Mouse (Mus musculus) CH12.LX (cell line): ENCODE measurements at regions not wholly inside any gene's neighbourhood (a gene's known extent, or its start where the extent isn't known, plus 50 kb on each side); places are given as distances from the start of the nearest gene placed in this dataset.

Source experiments
- DNase-seq: peaks from one replicate; pipeline ENCODE4 v3.0.0-alpha.2; 2013; ENCODE audit errors: extremely low read depth
- H3K27ac ChIP-seq: 2 replicates; pipeline ENCODE4 v1.5.1; 2012; ENCODE audit warnings: low read depth, mild to moderate bottlenecking, control low read depth, moderate library complexity; ENCODE audit not compliant: insufficient read depth
- H3K27me3 ChIP-seq: replicated peaks from 2 replicates; pipeline ENCODE3; 2012; ENCODE audit warnings: inconsistent platforms
- H3K36me3 ChIP-seq, 2 experiments: replicated peaks in 1 of 2; 2 replicates each; pipeline versions ENCODE3 to v1.6.1; 2012; ENCODE audit warnings: inconsistent platforms in 1 of 2, low read length in 1 of 2, mild to moderate bottlenecking in 1 of 2, mixed read lengths in 1 of 2, moderate library complexity in 1 of 2; ENCODE audit not compliant: control insufficient read depth in 1 of 2, insufficient read depth in 1 of 2
- H3K4me1 ChIP-seq, 2 experiments: 2 replicates each; pipeline ENCODE4 v1.6.1; 2012; ENCODE audit warnings: inconsistent platforms in 1 of 2, moderate library complexity in 1 of 2; ENCODE audit not compliant: insufficient read depth in 2 of 2, control insufficient read depth in 1 of 2
- H3K4me2 ChIP-seq: 2 replicates; pipeline ENCODE4 v1.6.1; 2012; ENCODE audit warnings: low read depth, mild to moderate bottlenecking, control low read depth; ENCODE audit not compliant: poor library complexity, insufficient read depth, severe bottlenecking
- H3K4me3 ChIP-seq, 3 experiments: fragments of 150-350 bp in 1 of 3; sonication (generic) in 1 of 3; replicated peaks in 1 of 3; 2 replicates each; pipeline versions ENCODE3 to v1.5.1; 2011 to 2012; ENCODE audit warnings: low read depth in 2 of 3, low read length in 2 of 3, mild to moderate bottlenecking in 2 of 3, moderate library complexity in 2 of 3, control low read depth in 1 of 3, improper control_type of control experiment in 1 of 3, inconsistent platforms in 1 of 3, mixed read lengths in 1 of 3; ENCODE audit not compliant: poor library complexity in 1 of 3
- H3K79me2 ChIP-seq: replicated peaks from 2 replicates; pipeline ENCODE4 v1.6.1; 2012; ENCODE audit warnings: mild to moderate bottlenecking, moderate library complexity; ENCODE audit not compliant: control insufficient read depth, poor library complexity, insufficient read depth, severe bottlenecking; ENCODE audit errors: extremely low read depth
- H3K9ac ChIP-seq: 2 replicates; pipeline ENCODE4 v1.6.1; 2012; ENCODE audit warnings: low read depth, mild to moderate bottlenecking, control low read depth, moderate library complexity; ENCODE audit not compliant: insufficient read depth
- H3K9me3 ChIP-seq: replicated peaks from 2 replicates; pipeline ENCODE3; 2012; ENCODE audit warnings: low read length, inconsistent platforms, mixed read lengths
- CHD1 ChIP-seq: IDR thresholded peaks from 2 replicates; pipeline ENCODE4 v1.6.1; 2012; ENCODE audit warnings: low read depth, low read length, improper control_type of control experiment, inconsistent platforms
- CTCF ChIP-seq, 2 experiments: IDR thresholded peaks in 1 of 2; conservative IDR thresholded peaks in 1 of 2; 2 replicates each; pipeline ENCODE4 v1.5.1; 2011 to 2012; ENCODE audit warnings: low read depth in 2 of 2, low read length in 2 of 2, improper control_type of control experiment in 1 of 2, inconsistent platforms in 1 of 2, mild to moderate bottlenecking in 1 of 2, moderate library complexity in 1 of 2
- ELF1 ChIP-seq: IDR thresholded peaks from 2 replicates; pipeline ENCODE4 v1.6.1; 2014; ENCODE audit warnings: low read depth, mild to moderate bottlenecking, inconsistent platforms, low read length, improper control_type of control experiment
- EP300 ChIP-seq: IDR thresholded peaks from 2 replicates; pipeline ENCODE4 v1.6.1; 2011; ENCODE audit warnings: low read length, improper control_type of control experiment
- ETS1 ChIP-seq: conservative IDR thresholded peaks from 2 replicates; pipeline ENCODE4 v1.6.1; 2012; ENCODE audit warnings: low read depth, mild to moderate bottlenecking, inconsistent platforms, low read length, improper control_type of control experiment, moderate library complexity
- JUND ChIP-seq: conservative IDR thresholded peaks from 2 replicates; pipeline ENCODE4 v1.6.1; 2011; ENCODE audit warnings: low read depth, low read length, improper control_type of control experiment
- MAZ ChIP-seq: IDR thresholded peaks from 2 replicates; pipeline ENCODE4 v1.6.1; 2012; ENCODE audit warnings: low read depth, mild to moderate bottlenecking, inconsistent platforms, low read length, improper control_type of control experiment, moderate library complexity
- MEF2A ChIP-seq: IDR thresholded peaks from 2 replicates; pipeline ENCODE4 v1.6.1; 2014; ENCODE audit warnings: low read depth, mild to moderate bottlenecking, inconsistent platforms, low read length, improper control_type of control experiment, borderline replicate concordance
- MYC ChIP-seq: IDR thresholded peaks from 2 replicates; pipeline ENCODE4 v1.6.1; 2011; ENCODE audit warnings: low read depth, mild to moderate bottlenecking, improper control_type of control experiment, low read length
- NELFE ChIP-seq: IDR thresholded peaks from 2 replicates; pipeline ENCODE4 v1.6.1; 2011; ENCODE audit warnings: low read depth, low read length, improper control_type of control experiment
- POLR2A ChIP-seq: IDR thresholded peaks from 2 replicates; pipeline ENCODE4 v1.6.1; 2011; ENCODE audit warnings: low read depth, mild to moderate bottlenecking, improper control_type of control experiment, low read length
- POLR2AphosphoS2 ChIP-seq: IDR thresholded peaks from 2 replicates; pipeline ENCODE4 v1.6.1; 2011; ENCODE audit warnings: low read depth, low read length, improper control_type of control experiment
- RAD21 ChIP-seq: IDR thresholded peaks from 2 replicates; pipeline ENCODE4 v1.6.1; 2011; ENCODE audit warnings: low read depth, mild to moderate bottlenecking, low read length, improper control_type of control experiment, moderate library complexity
- SIN3A ChIP-seq: IDR thresholded peaks from 2 replicates; pipeline ENCODE4 v1.6.1; 2012; ENCODE audit warnings: low read length, improper control_type of control experiment, inconsistent platforms
- USF2 ChIP-seq: conservative IDR thresholded peaks from 2 replicates; pipeline ENCODE4 v1.6.1; 2011; ENCODE audit warnings: low read depth, low read length, improper control_type of control experiment
- ZC3H11A ChIP-seq: IDR thresholded peaks from 2 replicates; pipeline ENCODE4 v1.6.1; 2012; ENCODE audit warnings: low read depth, mild to moderate bottlenecking, inconsistent platforms, low read length, improper control_type of control experiment
- ZMIZ1 ChIP-seq: IDR thresholded peaks from 2 replicates; pipeline ENCODE4 v1.6.1; 2012; ENCODE audit warnings: low read depth, mild to moderate bottlenecking, inconsistent platforms, low read length, improper control_type of control experiment
- dilution Hi-C: fragments of 300-500 bp; cut with MboI; formaldehyde crosslinking; loops from 2 replicates; pipeline ENCODE4 v1.14.3; 2020; ENCODE audit warnings: low sequenced_read_pairs; ENCODE audit not compliant: extremely low pct_unique_long_range_greater_than_20kb, extremely low pct_ligation_motif_present
- in situ Hi-C: fragments of 300-500 bp; cut with MboI; formaldehyde crosslinking; loops from 3 replicates; pipeline ENCODE4 v1.14.3; 2019; ENCODE audit warnings: low sequenced_read_pairs, low pct_ligation_motif_present, low pct_unique_long_range_greater_than_20kb, mixed read lengths

- Histone ChIP-seq H3K4me3 (no peak overlapping the region), H3K27ac (no peak overlapping the region), H3K9ac (no peak overlapping the region), H3K4me1 (no peaks in the 10 kb centered on the region), H3K27me3 (no peaks in the 10 kb centered on the region), H3K79me2 (no peaks in the 10 kb centered on the region), H3K4me2 (no peak overlapping the region), H3K9me3 (no peaks in the 10 kb centered on the region), H3K36me3 (no peaks in the 10 kb centered on the region)
- dilution Hi-C loops (no loop called here), in situ Hi-C loops (no loop called here)
- DNase-seq = no peak
- no peak for TF ChIP-seq SIN3A
- no peak for TF ChIP-seq MEF2A
- TF ChIP-seq NELFE = no peak
- no peak for TF ChIP-seq MYC
Measured at GRCm38 (mm10) chr12:9657199-9657766, 87.4 kb downstream of the Osr1 start.

DNA sequence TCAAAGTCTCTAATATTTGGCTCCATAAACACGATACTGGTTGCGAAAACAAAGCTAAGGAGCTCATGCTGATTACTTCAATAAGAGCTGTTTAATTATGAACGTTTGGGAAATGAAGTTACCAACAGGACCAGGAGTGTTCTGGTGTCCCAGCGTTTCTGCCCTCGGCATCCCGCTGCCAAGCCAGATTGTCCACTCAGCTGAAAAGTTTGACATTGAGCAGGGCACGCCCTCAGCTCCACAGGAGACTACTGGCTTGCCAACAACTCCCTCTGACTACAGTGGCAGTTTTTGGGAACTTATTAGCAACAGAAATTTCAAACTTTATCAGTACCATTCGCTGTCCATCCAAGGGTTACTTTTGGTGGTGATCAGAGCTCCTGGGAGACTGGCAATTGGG lies 87.9 kb downstream of the Osr1 start:
- Histone ChIP-seq H3K4me2 (no peak overlapping the region), H3K27me3 (no peaks in the 10 kb centered on the region), H3K4me1 (no peaks in the 10 kb centered on the region), H3K36me3 (no peaks in the 10 kb centered on the region), H3K27ac (no peak overlapping the region), H3K9me3 (no peaks in the 10 kb centered on the region), H3K4me3 (no peak overlapping the region), H3K9ac (no peak overlapping the region), H3K79me2 (no peaks in the 10 kb centered on the region)
- no peak for DNase-seq
- in situ Hi-C loops = no loop called here
- dilution Hi-C loops = no loop called here
- TF ChIP-seq ZC3H11A (no peak), POLR2AphosphoS2 (no peak), EP300 (no peak), ZMIZ1 (no peak), RAD21 (no peak), POLR2A (no peak), CHD1 (no peak), JUND (no peak), USF2 (no peak), ETS1 (no peak)

- no peak for DNase-seq
- in situ Hi-C loops (no loop called here), dilution Hi-C loops (no loop called here)
- Histone ChIP-seq H3K9me3 (no peaks in the 10 kb centered on the region), H3K27ac (no peak overlapping the region), H3K36me3 (no peaks in the 10 kb centered on the region), H3K27me3 (no peaks in the 10 kb centered on the region), H3K4me2 (no peak overlapping the region), H3K4me3 (no peak overlapping the region), H3K9ac (no peak overlapping the region), H3K4me1 (no peaks in the 10 kb centered on the region), H3K79me2 (no peaks in the 10 kb centered on the region)
- TF ChIP-seq CTCF (conservative IDR thresholded peaks at IDR 0.05 in 1 of 2, IDR thresholded peaks at IDR 0.05 in 1 of 2; ENCODE audit: low read depth in 2 of 2, low read length in 2 of 2) (no peak), ELF1 (no peak), MAZ (no peak), MEF2A (no peak), POLR2AphosphoS2 (no peak), EP300 (no peak), JUND (no peak)
Measured at GRCm38 (mm10) chr12:9660299-9660698, 90.4 kb downstream of the Osr1 start.
